Mouse (Mus musculus): ENCODE measurements around the gene Agap1. TPM values are rescaled to one million over a fixed set of nuclear protein-coding genes. Genes with fewer than 3 reads are reported as not detected.

The Agap1 gene
- total and polyA plus RNA-seq, 2 experiments from 2014 or later, result 40.1 to 108 TPM

- no peaks in the 10 kb centered on the region for H3K4me1 ChIP-seq (ENCODE audit: insufficient read depth)
- H3K36me3 ChIP-seq (ENCODE audit: insufficient read depth), result no peaks in the 10 kb centered on the region
- TF ChIP-seq CTCF (IDR thresholded peaks at IDR 0.05; ENCODE audit: low read depth), result no peak
- H3K4me2 ChIP-seq (ENCODE audit: low read depth), result no peak overlapping the region
- ATAC-seq (no peak), DNase-seq (no peak)
- H3K9ac ChIP-seq, result no peak overlapping the region
- no peaks in the 10 kb centered on the region for H3K9me3 ChIP-seq (ENCODE audit: low read length)
- no peak overlapping the region for H3K4me3 ChIP-seq (ENCODE audit: low read depth, low read length)
- no peak overlapping the region for H3K27ac ChIP-seq (ENCODE audit: low read depth, low read length)
- WGBS, result 94% methylated on average over 8 of the region's 8 CpGs
- H3K27me3 ChIP-seq (ENCODE audit: insufficient read depth, low read length), result 0 out of 2 replicates have a peak, but pooled peaks cover 12% of the 10 kb centered on the region
Observed at GRCm38 (mm10) chr1:89909796-89910195, 455.2 kb downstream of the Agap1 start.

- no peaks in the 10 kb centered on the region for H3K36me3 ChIP-seq (ENCODE audit: insufficient read depth)
- H3K4me3 ChIP-seq (ENCODE audit: low read depth, low read length), result no peak overlapping the region
- no peak for TF ChIP-seq CTCF (IDR thresholded peaks at IDR 0.05; ENCODE audit: low read depth)
- H3K9me3 ChIP-seq (ENCODE audit: low read length), result no peaks in the 10 kb centered on the region
- H3K27me3 ChIP-seq (ENCODE audit: insufficient read depth, low read length), result peaks cover 24% of the 10 kb centered on the region
- no peak overlapping the region for H3K9ac ChIP-seq
- H3K27ac ChIP-seq (ENCODE audit: low read depth, low read length), result no peak overlapping the region
- ATAC-seq (no peak), DNase-seq (no peak)
- H3K4me1 ChIP-seq (ENCODE audit: insufficient read depth), result no peaks in the 10 kb centered on the region
- WGBS, result 41% methylated on average over 5 of the region's 5 CpGs
- H3K4me2 ChIP-seq (ENCODE audit: low read depth), result no peak overlapping the region
Observed at GRCm38 (mm10) chr1:89912392-89912791, 457.8 kb downstream of the Agap1 start.

- Histone ChIP-seq H3K27me3 (ENCODE audit: insufficient read depth, low read length) (peaks cover 36% of the 10 kb centered on the region), H3K36me3 (ENCODE audit: insufficient read depth) (no peaks in the 10 kb centered on the region), H3K4me2 (ENCODE audit: low read depth) (no peak overlapping the region), H3K9ac (no peak overlapping the region), H3K27ac (ENCODE audit: low read depth, low read length) (no peak overlapping the region), H3K9me3 (ENCODE audit: low read length) (no peaks in the 10 kb centered on the region), H3K4me3 (ENCODE audit: low read depth, low read length) (no peak overlapping the region), H3K4me1 (ENCODE audit: insufficient read depth) (no peaks in the 10 kb centered on the region)
- no peak for TF ChIP-seq CTCF (IDR thresholded peaks at IDR 0.05; ENCODE audit: low read depth)
- WGBS, result 73% methylated on average over 4 of the region's 4 CpGs
- ATAC-seq, result no peak
- no peak for DNase-seq
Observed at GRCm38 (mm10) chr1:89913611-89914010, 459.0 kb downstream of the Agap1 start.

GRCm38 (mm10) chr1:89918111-89918510 lies 463.5 kb downstream of the Agap1 start:
- 13% methylated on average over 18 of the region's 18 CpGs for WGBS
- no peak for TF ChIP-seq CTCF (IDR thresholded peaks at IDR 0.05; ENCODE audit: low read depth)

GRCm38 (mm10) chr1:89919206-89919605 lies 464.6 kb downstream of the Agap1 start:
- ATAC-seq (no peak), DNase-seq (no peak)
- TF ChIP-seq CTCF (IDR thresholded peaks at IDR 0.05; ENCODE audit: low read depth), result no peak
- Histone ChIP-seq H3K9ac (no peak overlapping the region), H3K36me3 (ENCODE audit: insufficient read depth) (no peaks in the 10 kb centered on the region), H3K4me3 (ENCODE audit: low read depth, low read length) (no peak overlapping the region), H3K4me2 (ENCODE audit: low read depth) (no peak overlapping the region), H3K27me3 (ENCODE audit: insufficient read depth, low read length) (peaks cover 78% of the 10 kb centered on the region), H3K9me3 (ENCODE audit: low read length) (no peaks in the 10 kb centered on the region), H3K4me1 (ENCODE audit: insufficient read depth) (no peaks in the 10 kb centered on the region), H3K27ac (ENCODE audit: low read depth, low read length) (no peak overlapping the region)
- WGBS, result 84% methylated on average over 6 of the region's 6 CpGs

More at GRCm38 (mm10) chr1:89918111-89918510, 463.5 kb downstream of the Agap1 start:
- DNase-seq (no peak), ATAC-seq (no peak)
- Histone ChIP-seq H3K9ac (no peak overlapping the region), H3K27ac (ENCODE audit: low read depth, low read length) (no peak overlapping the region), H3K4me2 (ENCODE audit: low read depth) (no peak overlapping the region), H3K4me1 (ENCODE audit: insufficient read depth) (no peaks in the 10 kb centered on the region), H3K9me3 (ENCODE audit: low read length) (no peaks in the 10 kb centered on the region), H3K36me3 (ENCODE audit: insufficient read depth) (no peaks in the 10 kb centered on the region), H3K27me3 (ENCODE audit: insufficient read depth, low read length) (peaks cover 70% of the 10 kb centered on the region), H3K4me3 (ENCODE audit: low read depth, low read length) (no peak overlapping the region)

GRCm38 (mm10) chr1:89921806-89922205 lies 467.2 kb downstream of the Agap1 start:
- 2% methylated on average over 10 of the region's 10 CpGs for WGBS

GRCm38 (mm10) chr1:89922282-89922681 lies 467.7 kb downstream of the Agap1 start:
- no peak for DNase-seq
- ATAC-seq, result no peak
- Histone ChIP-seq H3K4me2 (ENCODE audit: low read depth) (no peak overlapping the region), H3K9me3 (ENCODE audit: low read length) (no peaks in the 10 kb centered on the region), H3K36me3 (ENCODE audit: insufficient read depth) (no peaks in the 10 kb centered on the region), H3K27me3 (ENCODE audit: insufficient read depth, low read length) (peaks cover 94% of the 10 kb centered on the region), H3K4me1 (ENCODE audit: insufficient read depth) (no peaks in the 10 kb centered on the region), H3K4me3 (ENCODE audit: low read depth, low read length) (no peak overlapping the region), H3K9ac (no peak overlapping the region), H3K27ac (ENCODE audit: low read depth, low read length) (no peak overlapping the region)
- 2% methylated on average over 7 of the region's 7 CpGs for WGBS
- no peak for TF ChIP-seq CTCF (IDR thresholded peaks at IDR 0.05; ENCODE audit: low read depth)

More at GRCm38 (mm10) chr1:89921806-89922205, 467.2 kb downstream of the Agap1 start:
- Histone ChIP-seq H3K36me3 (ENCODE audit: insufficient read depth) (no peaks in the 10 kb centered on the region), H3K9ac (no peak overlapping the region), H3K27ac (ENCODE audit: low read depth, low read length) (no peak overlapping the region), H3K4me1 (ENCODE audit: insufficient read depth) (no peaks in the 10 kb centered on the region), H3K27me3 (ENCODE audit: insufficient read depth, low read length) (peaks cover 94% of the 10 kb centered on the region), H3K9me3 (ENCODE audit: low read length) (no peaks in the 10 kb centered on the region), H3K4me3 (ENCODE audit: low read depth, low read length) (no peak overlapping the region), H3K4me2 (ENCODE audit: low read depth) (no peak overlapping the region)
- peak; percentile 41 for TF ChIP-seq CTCF (IDR thresholded peaks at IDR 0.05; ENCODE audit: low read depth)
- DNase-seq (peak; percentile 35), ATAC-seq (peak; percentile 46)

All from forebrain, postnatal 0 days (tissue).